Mouse (Mus musculus): ENCODE results near the gene Ddhd1.

DNA sequence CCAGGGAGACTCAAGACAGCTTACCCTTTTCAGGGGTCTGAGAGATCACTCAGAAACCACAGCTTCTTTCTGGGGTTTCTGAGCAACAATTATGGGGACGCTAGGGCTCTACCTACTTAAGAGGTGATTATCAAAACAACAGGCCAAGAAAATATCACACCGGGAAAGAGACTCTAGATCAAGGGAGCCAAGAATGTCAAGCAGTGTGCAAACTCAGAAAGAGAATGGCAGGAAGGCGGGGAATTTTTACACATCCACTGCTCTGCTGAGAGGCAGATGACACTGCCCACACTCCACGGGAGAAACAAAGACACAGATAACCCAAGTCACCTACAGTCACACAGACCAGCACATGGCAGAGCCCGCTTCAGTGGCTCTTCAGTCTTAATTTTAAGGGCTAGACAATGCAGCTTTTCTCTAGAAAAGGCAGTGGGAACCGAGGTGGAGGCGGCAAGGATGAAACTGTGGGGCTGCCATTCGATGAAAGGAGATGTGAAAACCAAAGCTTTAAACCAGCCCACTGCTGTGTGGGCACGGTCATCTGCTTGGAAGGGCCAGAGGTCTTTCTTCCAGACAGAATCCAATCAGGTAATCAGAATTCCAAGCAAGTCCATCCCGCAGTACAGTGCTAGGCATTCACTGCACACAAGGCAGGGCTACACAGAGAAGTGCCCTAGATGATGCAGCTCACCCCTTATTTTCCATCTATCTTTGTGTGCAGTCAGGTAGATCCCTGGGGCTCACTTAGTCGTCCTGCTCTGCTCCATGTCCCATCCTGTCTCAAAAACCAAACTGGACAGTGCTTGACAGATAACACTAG lies 8.7 kb downstream of the Ddhd1 start:
- TF ChIP-seq EP300 (IDR thresholded peaks at IDR 0.05; ENCODE audit: low read depth) = no peak
- TF ChIP-seq CTCF (IDR thresholded peaks at IDR 0.05; ENCODE audit: low read depth) = no peak
